Mouse (Mus musculus): ENCODE results near the gene Olfr1272. TPM values are rescaled to one million over a fixed set of nuclear protein-coding genes. Genes with fewer than 3 reads are reported as not detected.
"Not testable (repeated sequence)": the region's sequence is repeated elsewhere in the genome, so short reads cannot be mapped to it uniquely, and the experiment has no call there.

The Olfr1272 gene
- not detected in 2 replicates for polyA plus RNA-seq (2012)

- no peak for TF ChIP-seq GATA1 (IDR thresholded peaks at IDR 0.05; ENCODE audit: low read length)
These were observed at the start of gene Olfr1272 for GRCm38 (mm10) chr2:90292741-90293140. Gene Olfr1272 (minus strand): TSS chr2:90292841.

- not testable (repeated sequence) for TF ChIP-seq GATA1 (IDR thresholded peaks at IDR 0.05; ENCODE audit: low read length)
These were observed 29.3 kb upstream of the Olfr1272 start, which contains the start of gene Gm13769 for GRCm38 (mm10) chr2:90321900-90322299. Gene Gm13769 (plus strand): TSS chr2:90322200.

GRCm38 (mm10) chr2:90270932-90271331, 21.7 kb downstream of the Olfr1272 start, which contains the start of gene Olfr1271:
Gene Olfr1271 (minus strand): TSS chr2:90271032.
- no peak for TF ChIP-seq GATA1 (IDR thresholded peaks at IDR 0.05; ENCODE audit: low read length)

- no peak for TF ChIP-seq GATA1 (IDR thresholded peaks at IDR 0.05; ENCODE audit: low read length)
These were observed 35.1 kb downstream of the Olfr1272 start, which contains the start of gene Olfr142 for GRCm38 (mm10) chr2:90257492-90257891. Gene Olfr142 (minus strand): TSS chr2:90257592.

Other genes starting within 250 kb of the Olfr1272 start
- gene Olfr140, start 229.2 kb downstream of the Olfr1272 start, polyA plus RNA-seq (2012), result not detected in 2 replicates
- gene Olfr1269, start 171.4 kb downstream of the Olfr1272 start, polyA plus RNA-seq (2012), result not detected in 2 replicates
- gene Olfr32, start 150.5 kb downstream of the Olfr1272 start, polyA plus RNA-seq (2012), result not detected in 2 replicates
- not detected in 2 replicates for gene Olfr1270, start 139.8 kb downstream of the Olfr1272 start, polyA plus RNA-seq (2012)
- gene Olfr1506, start 68.3 kb downstream of the Olfr1272 start, polyA plus RNA-seq (2012), result not detected in 2 replicates
- gene Olfr142, start 35.2 kb downstream of the Olfr1272 start, polyA plus RNA-seq (2012), result not detected in 2 replicates
- not detected in 2 replicates for gene Olfr1271, start 21.8 kb downstream of the Olfr1272 start, polyA plus RNA-seq (2012)
- gene Gm13769, start 29.4 kb upstream of the Olfr1272 start, polyA plus RNA-seq (2012), result not detected in 2 replicates
- not detected in 2 replicates for gene Olfr1274-ps, start 105.8 kb upstream of the Olfr1272 start, polyA plus RNA-seq (2012)

All from G1E-ER4 (cell line).